Mouse (Mus musculus) embryonic facial prominence, embryonic 11.5 days (tissue): ENCODE results near the gene Dock8. TPM values are rescaled to one million over a fixed set of nuclear protein-coding genes. Genes with fewer than 3 reads are reported as not detected.
A peak's percentile ranks its signal among the peaks of the same experiment; 100 is the strongest.

Experiments used
- ATAC-seq: fragments of 200-750 bp; cut with Nextera tagmentation; replicated peaks from 2 replicates; pipeline ENCODE4 v1.8.0; 2017; ENCODE audit warnings: low read depth; ENCODE audit not compliant: insufficient number of reproducible peaks, low FRiP score, low TSS enrichment
- DNase-seq: peaks from one replicate; pipeline ENCODE4 v3.0.0-alpha.2; 2015; ENCODE audit warnings: low spot score
- H3K27ac ChIP-seq: fragments of 300-500 bp; sonication (generic); replicated peaks from 2 replicates; pipeline ENCODE4 v1.5.1; 2014; ENCODE audit warnings: mild to moderate bottlenecking, low read depth, low read length, control low read depth
- H3K27me3 ChIP-seq: fragments of 300-500 bp; sonication (generic); 2 replicates; pipeline ENCODE4 v1.6.1; 2014; ENCODE audit warnings: mild to moderate bottlenecking, low read length, moderate library complexity, mixed read lengths; ENCODE audit not compliant: control insufficient read depth, insufficient read depth
- H3K36me3 ChIP-seq: fragments of 300-500 bp; sonication (generic); replicated peaks from 2 replicates; pipeline ENCODE4 v1.6.1; 2014; ENCODE audit warnings: low read depth, mild to moderate bottlenecking, low read length, moderate library complexity, mixed read lengths; ENCODE audit not compliant: control insufficient read depth, insufficient read depth
- H3K4me1 ChIP-seq: fragments of 300-500 bp; sonication (generic); 2 replicates; pipeline ENCODE4 v1.6.1; 2014; ENCODE audit warnings: low read length, mixed read lengths; ENCODE audit not compliant: control insufficient read depth, insufficient read depth
- H3K4me2 ChIP-seq: fragments of 300-500 bp; sonication (generic); 2 replicates; pipeline ENCODE4 v1.6.1; 2014; ENCODE audit warnings: low read depth, mild to moderate bottlenecking, control low read depth, low read length, moderate library complexity
- H3K4me3 ChIP-seq: fragments of 300-500 bp; sonication (generic); 2 replicates; pipeline ENCODE4 v1.5.1; 2014; ENCODE audit warnings: low read depth, low read length, control low read depth
- H3K9ac ChIP-seq: fragments of 300-500 bp; sonication (generic); replicated peaks from 2 replicates; pipeline ENCODE4 v1.6.1; 2014; ENCODE audit warnings: mild to moderate bottlenecking, control low read depth, low read length
- H3K9me3 ChIP-seq: fragments of 300-500 bp; sonication (generic); replicated peaks from 2 replicates; pipeline ENCODE4 v1.6.1; 2016; ENCODE audit warnings: mild to moderate bottlenecking, low read length, inconsistent platforms, mixed read lengths; ENCODE audit not compliant: control insufficient read depth
- WGBS: fragments of 180-500 bp; shearing (Covaris S2); extraction: QIAGEN DNeasy Blood & Tissue Kit; methylation state at CpG from one replicate; pipeline ENCODE4 v1.1.7; 2014; 5-methylcytosine and 5-hydroxymethylcytosine counted together
- polyA plus RNA-seq: library from polyadenylated mRNA; unstranded; fragments of >200 nt; fragmentation: Nextera tagmentation; extraction: Ambion mirVana; gene quantifications from 2 replicates; pipeline ENCODE4 v1.2.1, GENCODE M21; 2014

The Dock8 gene
- polyA plus RNA-seq, result 2.1 and 5.1 TPM in 2 replicates

GRCm38 (mm10) chr19:24999201-24999886 lies at the start of gene Dock8:
Dock8 (plus strand) TSS chr19:24999534.
- Histone ChIP-seq H3K9me3 (no peaks in the 10 kb centered on the region), H3K27ac (no peak within 1 kb of the TSS), H3K4me3 (peak within 1 kb of the TSS; percentile 69), H3K4me1 (no peaks in the 10 kb centered on the region), H3K36me3 (no peaks in the 10 kb centered on the region), H3K9ac (peak within 1 kb of the TSS; percentile 50), H3K4me2 (peak within 1 kb of the TSS; percentile 97), H3K27me3 (peaks cover 22% of the 10 kb centered on the region)
- ATAC-seq (0 out of 2 replicates have a peak, but pooled peaks have one; percentile 56), DNase-seq (peak; percentile 56)
- under 1% methylated on average over 91 of the region's 109 CpGs for WGBS

DNA sequence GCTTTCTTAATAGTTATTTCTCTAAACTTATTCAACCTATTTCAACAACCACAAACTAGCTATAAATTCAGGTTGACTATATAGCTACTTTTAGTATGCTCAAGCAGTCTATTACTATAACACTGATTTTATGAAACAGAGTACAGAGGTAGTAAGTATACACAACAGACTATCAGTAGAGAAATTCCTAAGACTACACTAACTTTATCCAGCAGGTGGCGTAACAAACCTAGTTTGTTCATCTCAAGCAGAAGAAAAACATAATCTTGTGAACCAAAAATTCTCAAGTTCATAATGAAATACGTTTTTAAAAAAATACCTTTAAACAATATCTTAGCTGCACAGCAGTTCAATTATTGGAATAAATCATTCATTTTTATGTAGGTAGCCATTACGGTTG lies 40.8 kb upstream of the Dock8 start:
- H3K36me3 ChIP-seq, result no peaks in the 10 kb centered on the region; the same call in none of the 2 replicates
- H3K4me1 ChIP-seq, result no peaks in the 10 kb centered on the region
- H3K4me2 ChIP-seq, result no peak overlapping the region
- H3K4me3 ChIP-seq, result no peak overlapping the region
- WGBS, result 43% methylated on average over 3 of the region's 3 CpGs
- H3K27ac ChIP-seq, result no peak overlapping the region
- no peaks in the 10 kb centered on the region for H3K9me3 ChIP-seq
- DNase-seq (peak; percentile 85), ATAC-seq (no peak)
- H3K9ac ChIP-seq, result no peak overlapping the region
- H3K27me3 ChIP-seq, result no peaks in the 10 kb centered on the region

GRCm38 (mm10) chr19:24961172-24961962 lies 38.0 kb upstream of the Dock8 start, which contains the start of gene Cbwd1:
Cbwd1 (minus strand) TSS chr19:24961610.
- peak within 1 kb of the TSS; percentile 72 for H3K4me3 ChIP-seq
- H3K9ac ChIP-seq, result peak within 1 kb of the TSS; percentile 73
- peak; percentile 99 for DNase-seq
- H3K27me3 ChIP-seq, result no peaks in the 10 kb centered on the region
- H3K36me3 ChIP-seq, result no peaks in the 10 kb centered on the region
- H3K9me3 ChIP-seq, result no peaks in the 10 kb centered on the region
- H3K4me2 ChIP-seq, result peak within 1 kb of the TSS; percentile 54
- H3K4me1 ChIP-seq, result no peaks in the 10 kb centered on the region
- no peak within 1 kb of the TSS for H3K27ac ChIP-seq
- WGBS, result under 1% methylated on average over 36 of the region's 36 CpGs
- peak; percentile 99 for ATAC-seq

DNA sequence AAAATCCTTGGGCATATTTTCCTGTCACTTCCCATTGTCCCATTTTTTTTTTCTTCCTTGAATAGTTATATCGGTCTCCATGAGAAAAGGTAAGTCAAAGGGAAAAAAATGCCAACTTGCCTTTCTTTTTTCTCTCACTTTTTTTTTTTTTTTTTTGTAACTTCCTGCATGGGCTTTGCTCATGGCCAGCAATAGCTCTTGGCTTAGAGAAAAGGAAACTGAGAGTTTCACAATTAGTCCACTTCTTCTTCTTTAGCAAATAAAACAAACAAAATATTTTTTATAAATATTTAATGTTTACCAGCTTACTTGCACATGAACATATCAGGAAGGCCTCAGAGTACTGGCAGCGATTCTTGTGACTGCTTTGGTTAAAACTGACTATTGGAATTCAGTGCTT lies 33.1 kb upstream of the Dock8 start:
- H3K4me1 ChIP-seq, result no peaks in the 10 kb centered on the region
- ATAC-seq, result no peak
- H3K36me3 ChIP-seq, result no peaks in the 10 kb centered on the region
- H3K4me3 ChIP-seq, result no peak overlapping the region
- DNase-seq, result no peak
- no peak overlapping the region for H3K4me2 ChIP-seq
- no peak overlapping the region for H3K9ac ChIP-seq
- no peaks in the 10 kb centered on the region for H3K9me3 ChIP-seq
- no peak overlapping the region for H3K27ac ChIP-seq
- 78% methylated on average over 2 of the region's 2 CpGs for WGBS
- no peaks in the 10 kb centered on the region for H3K27me3 ChIP-seq

DNA sequence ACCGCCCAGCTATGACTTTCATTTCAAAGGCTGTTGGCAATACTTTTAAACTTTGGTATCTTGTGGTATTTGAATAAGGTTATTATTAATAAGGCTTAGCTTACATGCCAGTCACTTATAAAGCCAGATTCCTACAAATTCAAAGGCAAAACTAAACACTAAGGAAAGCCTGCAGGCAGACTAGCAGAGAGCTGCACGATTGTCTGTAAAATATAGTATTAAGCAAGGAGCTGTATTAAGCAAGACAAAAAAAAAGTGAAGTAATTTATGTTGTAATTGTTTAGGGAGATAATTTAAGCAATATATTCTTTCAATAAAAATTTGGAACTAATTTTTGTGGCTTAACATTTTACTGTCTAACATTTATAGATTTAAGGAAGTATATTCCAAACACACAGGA lies 32.4 kb upstream of the Dock8 start:
- DNase-seq (no peak), ATAC-seq (no peak)
- Histone ChIP-seq H3K4me2 (no peak overlapping the region), H3K27ac (no peak overlapping the region), H3K9ac (no peak overlapping the region), H3K4me1 (no peaks in the 10 kb centered on the region), H3K27me3 (no peaks in the 10 kb centered on the region), H3K4me3 (no peak overlapping the region), H3K36me3 (no peaks in the 10 kb centered on the region), H3K9me3 (no peaks in the 10 kb centered on the region)
- WGBS, result 86% methylated on average over 2 of the region's 2 CpGs

DNA sequence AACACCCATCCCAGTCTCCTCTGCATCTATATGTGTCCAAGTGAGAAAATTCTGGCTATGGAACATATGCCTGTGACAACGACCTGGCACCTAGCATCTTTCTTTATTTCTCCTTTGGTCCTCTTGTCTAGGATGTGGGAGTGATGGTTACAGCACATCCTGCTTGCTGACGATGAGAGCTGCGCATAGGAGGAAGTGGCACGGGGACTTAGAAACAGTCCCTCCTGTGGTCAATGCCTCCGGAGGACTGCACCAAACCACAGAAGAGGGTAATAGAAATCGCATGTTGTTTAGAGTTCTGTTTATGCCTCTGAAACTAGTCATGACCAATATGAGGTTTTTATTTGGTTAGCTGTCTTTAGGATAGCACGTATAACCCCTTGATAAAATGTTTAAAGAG lies 28.0 kb upstream of the Dock8 start:
- no peak overlapping the region for H3K27ac ChIP-seq
- no peaks in the 10 kb centered on the region for H3K4me1 ChIP-seq
- H3K36me3 ChIP-seq, result no peaks in the 10 kb centered on the region
- 85% methylated on average over 7 of the region's 7 CpGs for WGBS
- ATAC-seq (no peak), DNase-seq (no peak)
- H3K4me2 ChIP-seq, result no peak overlapping the region
- no peaks in the 10 kb centered on the region for H3K27me3 ChIP-seq
- no peak overlapping the region for H3K9ac ChIP-seq
- no peaks in the 10 kb centered on the region for H3K9me3 ChIP-seq
- H3K4me3 ChIP-seq, result no peak overlapping the region

DNA sequence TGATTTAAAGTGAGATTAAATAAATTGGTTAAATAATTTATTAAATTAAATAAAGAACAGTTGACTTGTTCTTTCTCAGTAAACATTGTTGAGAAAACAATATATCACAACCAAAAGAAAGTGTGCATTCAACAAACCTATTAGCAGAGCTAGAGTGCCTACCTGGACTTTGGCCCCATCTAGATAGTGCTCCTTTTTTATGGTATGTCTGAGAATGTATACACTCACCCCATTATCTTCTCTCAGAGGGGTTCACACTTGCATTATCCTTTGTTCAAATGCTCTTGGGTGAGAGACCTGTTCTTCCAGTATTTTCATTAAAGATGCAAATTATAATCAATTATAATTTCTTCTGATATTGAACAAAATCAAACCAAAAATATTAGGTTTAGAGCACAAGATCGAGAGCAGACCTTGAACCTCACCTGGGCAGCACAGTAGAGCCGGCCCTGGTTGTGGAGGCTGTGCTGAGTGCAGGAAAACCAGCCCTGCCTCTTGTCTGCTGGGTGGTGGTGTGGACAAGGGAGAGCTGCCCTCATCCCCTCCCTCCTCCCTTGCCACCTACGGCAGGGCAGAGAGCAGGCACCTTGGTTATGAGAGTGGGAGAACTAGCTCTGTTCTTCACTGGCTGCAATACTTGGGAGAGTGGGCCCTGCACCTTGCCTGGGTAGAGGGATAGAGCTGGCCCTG lies 26.5 kb upstream of the Dock8 start:
- H3K4me3 ChIP-seq, result no peak overlapping the region
- H3K4me2 ChIP-seq, result no peak overlapping the region
- 86% methylated on average over 3 of the region's 3 CpGs for WGBS
- H3K27me3 ChIP-seq, result no peaks in the 10 kb centered on the region
- DNase-seq, result no peak
- H3K9me3 ChIP-seq, result no peaks in the 10 kb centered on the region
- no peak overlapping the region for H3K9ac ChIP-seq
- no peak overlapping the region for H3K27ac ChIP-seq
- H3K36me3 ChIP-seq, result no peaks in the 10 kb centered on the region
- H3K4me1 ChIP-seq, result no peaks in the 10 kb centered on the region
- ATAC-seq, result no peak
